In the genomic region with DNA sequence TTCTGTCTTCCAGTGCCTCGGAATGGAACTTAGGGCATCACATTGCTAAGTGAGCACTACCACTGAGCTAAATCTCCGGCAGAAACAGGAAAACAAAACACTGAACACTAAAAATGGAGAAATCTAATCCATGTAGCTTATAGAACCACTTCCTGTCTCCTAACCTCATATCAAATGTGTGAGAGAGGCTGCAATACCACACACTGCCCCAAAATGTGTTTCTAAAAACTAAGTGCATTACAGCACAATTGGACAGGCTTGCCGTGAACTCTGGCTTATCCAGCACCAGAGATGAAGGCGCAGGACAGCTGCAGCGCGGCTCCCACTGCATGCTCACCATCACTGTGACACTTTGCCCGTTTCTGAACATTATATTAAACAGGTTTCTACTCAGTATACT, we compare ENCODE assay signal across 28 mouse cellular contexts. TPM values are rescaled to one million over a fixed set of nuclear protein-coding genes. Genes with fewer than 3 reads are reported as not detected.
A peak's percentile ranks its signal among the peaks of the same experiment; 100 is the strongest.
DNase-seq lines count a peak whose midpoint lies in the region; ATAC-seq and TF ChIP-seq lines count a peak whose summit lies in the region.
"Had no signal": no experiment of that assay in that cellular context is flagged by ENCODE, and none has a peak within 500 bp of the region (broad histone marks: within the 10 kb centered on the region; RNA-seq: fewer than 3 reads in every experiment).

No protein-coding gene starts in this region.

- no peaks in the 10 kb centered on the region for H3K36me3 ChIP-seq in intestine, embryonic 16.5 days (ENCODE audit: control insufficient read depth, insufficient read depth, low read length)
- H3K36me3 ChIP-seq: embryonic facial prominence, embryonic 12.5 days; forebrain, embryonic 10.5 days; forebrain, embryonic 15.5 days; heart, embryonic 15.5 days had no signal

- H3K9me3 ChIP-seq in intestine, embryonic 16.5 days (ENCODE audit: control insufficient read depth, low read length), result no peaks in the 10 kb centered on the region
- H3K9me3 ChIP-seq: embryonic facial prominence, embryonic 12.5 days; forebrain, embryonic 10.5 days; forebrain, embryonic 15.5 days; heart, embryonic 15.5 days had no signal

- TF ChIP-seq CTCF in left cerebral cortex, adult 2 months (IDR thresholded peaks at IDR 0.05), result no peak

- H3K4me2 ChIP-seq in intestine, embryonic 16.5 days (ENCODE audit: low read depth, low read length), result no peak overlapping the region
- H3K4me2 ChIP-seq: embryonic facial prominence, embryonic 12.5 days; forebrain, embryonic 15.5 days; heart, embryonic 15.5 days; hindbrain, embryonic 14.5 days had no signal

- H3K9ac ChIP-seq in intestine, embryonic 16.5 days (ENCODE audit: low read depth, low read length), result no peak overlapping the region
- H3K9ac ChIP-seq: embryonic facial prominence, embryonic 12.5 days; forebrain, embryonic 15.5 days; heart, embryonic 15.5 days; hindbrain, embryonic 14.5 days; liver, embryonic 14.5 days had no signal

- H3K27me3 ChIP-seq in intestine, embryonic 16.5 days (replicated peaks; ENCODE audit: control insufficient read depth, insufficient read depth, low read length), result no peaks in the 10 kb centered on the region; the same call in 1 of the 2 replicates
- H3K27me3 ChIP-seq: forebrain, embryonic 15.5 days; heart, embryonic 15.5 days had no signal

- H3K4me3 ChIP-seq in left cerebral cortex, adult 2 months, result no peak overlapping the region
- no peak overlapping the region for H3K4me3 ChIP-seq in intestine, embryonic 16.5 days (ENCODE audit: low read length)
- H3K4me3 ChIP-seq: embryonic facial prominence, embryonic 12.5 days; forebrain, embryonic 10.5 days; forebrain, embryonic 15.5 days; heart, embryonic 15.5 days had no signal

- 0 out of 2 replicates have a peak, but pooled peaks cover 2% of the 10 kb centered on the region for H3K4me1 ChIP-seq in intestine, embryonic 16.5 days (ENCODE audit: control insufficient read depth, insufficient read depth, low read length)

- intact Hi-C loops in left cerebral cortex, adult 2 months (cut with DNase I), result no loop called here

- 78% methylated on average over 7 of the region's 7 CpGs for WGBS in intestine, embryonic 16.5 days

- no peak for DNase-seq in left cerebral cortex, adult 2 months (ENCODE audit: extremely low spot score in 1 of 2, low spot score in 2 of 2)
- DNase-seq in left cerebral cortex, adult 18-20 months (ENCODE audit: low spot score in 2 of 2), result no peak
- DNase-seq in CD4-positive, CD25-positive, alpha-beta regulatory T cell, adult 2 months (ENCODE audit: low read depth, low spot score), result peak; percentile 28
- no peak for DNase-seq in spleen, postnatal 36 days (ENCODE audit: low spot score in 2 of 2)
- DNase-seq: adrenal gland, adult 2 months; adrenal gland, postnatal 36 days; B cell, adult 2 months; cerebellum, adult 2 months; cerebellum, postnatal 25 days; gastrocnemius, postnatal 10 days; kidney, adult 2 months; kidney, postnatal 36 days; liver; lung, adult 2 months; lung, postnatal 10 days; midbrain, embryonic 14.5 days; right cerebral cortex, postnatal 4 days; thymus, postnatal 36 days had no signal

- 0 out of 2 replicates have a peak overlapping the region, but pooled peaks have one; percentile 26 for H3K27ac ChIP-seq in left cerebral cortex, adult 2 months
- H3K27ac ChIP-seq in intestine, embryonic 16.5 days (ENCODE audit: low read length), result no peak overlapping the region
- H3K27ac ChIP-seq: embryonic facial prominence, embryonic 12.5 days; forebrain, embryonic 10.5 days; forebrain, embryonic 15.5 days; heart, embryonic 15.5 days; hindbrain, embryonic 14.5 days; liver, embryonic 14.5 days; macrophage had no signal

- peak; percentile 64 for ATAC-seq in activated CD4-positive, CD25-positive, alpha-beta regulatory T cell, adult 4 months
- 0 out of 2 replicates have a peak, but pooled peaks have one; percentile 23 for ATAC-seq in megakaryocyte progenitor cell, adult 5-6 weeks (replicated peaks; ENCODE audit: poor library complexity)
- no peak for ATAC-seq in intestine, embryonic 16.5 days
- ATAC-seq: forebrain, embryonic 15.5 days had no signal

RNA-seq across cellular contexts. Expression of a gene that starts 5.3 kb away (rescaled TPM):
- 10 to 100 TPM; 77.9 to 78.9 TPM for total RNA-seq in left cerebral cortex, adult 2 months (2021)
- total RNA-seq in left cerebral cortex, adult 18-20 months (2021), result 10 to 100 TPM; 79.9 to 83.2 TPM
- 10 to 100 TPM in 1 of 2 experiments, 1 to 10 TPM in 1; 7.9 to 10.2 TPM for polyA plus RNA-seq in activated CD4-positive, CD25-positive, alpha-beta regulatory T cell, adult 4 months (2017; shearing (Covaris generic))
- 0.37 and 1.6 TPM in 2 replicates for total RNA-seq in megakaryocyte progenitor cell, adult 5-6 weeks (2015)
- total RNA-seq in megakaryocyte progenitor cell, adult 5-6 weeks (2017), result 0.87 and 1.5 TPM in 2 replicates
- polyA plus RNA-seq in intestine, embryonic 16.5 days (2015; fragmentation: Nextera tagmentation; extraction: Ambion mirVana), result 6.3 and 6.7 TPM in 2 replicates

Comparison
In these comparisons a context has a peak if more than half of its experiments do, and no peak if none do; other contexts are left out.
1. RNA of a gene that starts 5.3 kb away (total RNA-seq): 79.9 to 83.2 TPM in left cerebral cortex, adult 18-20 months and 77.9 to 78.9 TPM in left cerebral cortex, adult 2 months; 0.37 to 1.6 TPM in megakaryocyte progenitor cell, adult 5-6 weeks; every median in the first group is over 10 times any median in the second.